10 mouse cellular contexts compared by ENCODE assay signal in the genomic region with DNA sequence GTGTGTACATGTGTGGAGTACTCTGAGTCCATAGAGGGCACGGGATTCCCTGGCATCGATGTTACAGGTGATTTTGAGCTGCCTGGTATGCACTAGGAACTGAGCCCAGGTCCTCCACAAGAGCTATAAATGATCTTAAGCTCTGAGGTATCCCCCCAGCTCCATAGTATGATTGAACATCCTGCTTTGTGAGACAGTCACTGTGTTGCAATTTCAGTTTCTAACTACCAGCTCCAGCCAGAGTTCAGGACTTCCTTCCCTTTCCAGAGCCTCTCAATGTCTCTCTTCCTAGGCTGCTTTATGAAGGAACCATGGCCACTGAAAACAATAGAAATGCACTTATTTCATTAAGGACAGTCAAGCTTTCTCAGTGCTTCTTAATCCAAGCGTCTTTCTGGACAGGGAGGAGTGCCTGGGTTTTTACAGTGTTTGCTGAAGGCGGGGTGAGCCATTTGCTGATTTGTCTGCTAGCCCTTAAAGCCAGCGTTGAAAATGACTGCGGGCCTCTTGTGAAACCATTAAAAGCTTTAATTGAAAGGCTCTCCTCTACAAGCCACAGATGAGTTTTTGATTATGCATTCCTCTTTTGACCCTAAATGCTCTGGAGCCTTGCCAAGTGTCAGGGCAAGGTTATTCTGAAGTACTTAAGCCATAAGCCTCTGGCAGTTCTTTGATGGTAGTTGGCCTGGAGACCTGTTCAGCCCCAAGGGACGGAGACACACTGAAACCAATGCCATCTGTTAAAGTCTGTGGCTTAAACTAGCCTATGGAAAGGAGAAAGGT.
DNase-seq lines count a peak whose midpoint lies in the region; ATAC-seq lines count a peak whose summit lies in the region.
"Had no signal": no experiment of that assay in that cellular context is flagged by ENCODE, and none has a peak within 500 bp of the region (broad histone marks: within the 10 kb centered on the region; RNA-seq: fewer than 3 reads in every experiment).

No protein-coding gene starts in this region.

- H3K27ac ChIP-seq in limb, embryonic 11.5 days (replicated peaks; ENCODE audit: low read depth, low read length), result no peak overlapping the region
- H3K27ac ChIP-seq: liver, embryonic 14.5 days had no signal

- H3K9me3 ChIP-seq in limb, embryonic 11.5 days (ENCODE audit: control insufficient read depth, low read length), result no peaks in the 10 kb centered on the region

- no peak overlapping the region for H3K4me3 ChIP-seq in limb, embryonic 11.5 days (ENCODE audit: low read depth, low read length)

- peak; percentile 19 for DNase-seq in adrenal gland, postnatal 10 days
- no peak for DNase-seq in adrenal gland, adult 18-20 months (ENCODE audit: low spot score in 2 of 2)
- DNase-seq in urinary bladder, postnatal 14 days (ENCODE audit: low spot score), result peak; percentile 12
- DNase-seq in urinary bladder, adult 2 months (ENCODE audit: low spot score), result no peak
- DNase-seq in limb, embryonic 11.5 days (ENCODE audit: low spot score), result peak; percentile 58
- no peak for DNase-seq in frontal cortex, postnatal 36 days (ENCODE audit: low spot score in 2 of 2)
- no peak for DNase-seq in layer of hippocampus, postnatal 14 days (ENCODE audit: low spot score in 2 of 2)
- no peak for DNase-seq in layer of hippocampus, postnatal 36 days
- DNase-seq: cerebellum, adult 11 months had no signal

- peaks cover 7% of the 10 kb centered on the region for H3K4me1 ChIP-seq in limb, embryonic 11.5 days (ENCODE audit: control insufficient read depth, insufficient read depth, low read length)

- no peaks in the 10 kb centered on the region for H3K27me3 ChIP-seq in limb, embryonic 11.5 days (ENCODE audit: control insufficient read depth, insufficient read depth, low read length)

- 27% methylated on average over 7 of the region's 7 CpGs for WGBS in limb, embryonic 11.5 days

- no peak overlapping the region for H3K4me2 ChIP-seq in limb, embryonic 11.5 days (ENCODE audit: low read depth, severe bottlenecking)

- no peak overlapping the region for H3K9ac ChIP-seq in limb, embryonic 11.5 days (ENCODE audit: low read length)
- H3K9ac ChIP-seq: liver, embryonic 14.5 days had no signal

- peak; percentile 60; the same call in 1 of the 2 replicates for ATAC-seq in limb, embryonic 11.5 days (ENCODE audit: insufficient number of reproducible peaks, low FRiP score, low TSS enrichment, low read depth)

- no peaks in the 10 kb centered on the region for H3K36me3 ChIP-seq in limb, embryonic 11.5 days (ENCODE audit: control insufficient read depth, insufficient read depth, low read length)

Comparison
In these comparisons a context has a peak if more than half of its experiments do, and no peak if none do; other contexts are left out.
1. DNase-seq: peak in adrenal gland, postnatal 10 days (single experiment), urinary bladder, postnatal 14 days (single experiment) and limb, embryonic 11.5 days (single experiment); none in adrenal gland, adult 18-20 months (0 of 2), urinary bladder, adult 2 months (single experiment), frontal cortex, postnatal 36 days (0 of 2), layer of hippocampus, postnatal 14 days (0 of 2) and layer of hippocampus, postnatal 36 days (0 of 2).